In genomic region chr16:25314006-25314405, GRCm38 (mm10) we compare ENCODE assay signal across 14 mouse cellular contexts. TPM values are rescaled to one million over a fixed set of nuclear protein-coding genes. Genes with fewer than 3 reads are reported as not detected.
DNase-seq lines count a peak whose midpoint lies in the region; ATAC-seq and TF ChIP-seq lines count a peak whose summit lies in the region.
"Had no signal": no experiment of that assay in that cellular context is flagged by ENCODE, and none has a peak within 500 bp of the region (broad histone marks: within the 10 kb centered on the region; RNA-seq: fewer than 3 reads in every experiment).

No protein-coding gene starts in this region.

- no peak overlapping the region for H3K9ac ChIP-seq in heart, embryonic 12.5 days
- H3K9ac ChIP-seq: heart, embryonic 13.5 days; hindbrain, embryonic 15.5 days; limb, embryonic 15.5 days; lung, embryonic 15.5 days had no signal

- H3K27me3 ChIP-seq in heart, embryonic 12.5 days (replicated peaks): no peaks in the 10 kb centered on the region
- H3K27me3 ChIP-seq: heart, embryonic 13.5 days; hindbrain, embryonic 15.5 days; limb, embryonic 15.5 days; lung, embryonic 15.5 days had no signal

- H3K27ac ChIP-seq in layer of hippocampus, adult 2 months: peak overlapping the region; percentile 71
- H3K27ac ChIP-seq in heart, embryonic 12.5 days (ENCODE audit: poor library complexity, severe bottlenecking): no peak overlapping the region
- H3K27ac ChIP-seq: heart, embryonic 13.5 days; hindbrain, embryonic 15.5 days; limb, embryonic 15.5 days; lung, embryonic 15.5 days had no signal

- intact Hi-C loops in left cerebral cortex, postnatal 4 days (cut with DNase I): no loop called here
- intact Hi-C loops in left cerebral cortex, postnatal 14 days (cut with DNase I): no loop called here

- no peak for TF ChIP-seq CTCF in layer of hippocampus, adult 2 months (conservative IDR thresholded peaks at IDR 0.05)

- peak; percentile 66 for DNase-seq in left cerebral cortex, adult 11 months (ENCODE audit: low spot score)
- no peak for DNase-seq in left cerebral cortex, postnatal 4 days
- DNase-seq in layer of hippocampus, adult 2 months (ENCODE audit: low spot score in 2 of 2): peak; percentile 55 to 86
- peak; percentile 65 to 84 for DNase-seq in left cerebral cortex, postnatal 14 days (ENCODE audit: low spot score in 2 of 2)
- no peak for DNase-seq in kidney, postnatal 36 days
- DNase-seq in thymus, postnatal 25 days: no peak
- no peak for DNase-seq in thymus, postnatal 10 days (ENCODE audit: low spot score in 2 of 2)
- DNase-seq: kidney, adult 2 months; thymus, postnatal 36 days had no signal

- peaks cover 7% of the 10 kb centered on the region; the same call in 1 of the 2 replicates for H3K4me1 ChIP-seq in heart, embryonic 12.5 days (replicated peaks)
- H3K4me1 ChIP-seq: hindbrain, embryonic 15.5 days; limb, embryonic 15.5 days; lung, embryonic 15.5 days had no signal

- 0 out of 2 replicates have a peak, but pooled peaks cover 3% of the 10 kb centered on the region for H3K9me3 ChIP-seq in heart, embryonic 12.5 days (replicated peaks)
- H3K9me3 ChIP-seq: heart, embryonic 13.5 days; hindbrain, embryonic 15.5 days; limb, embryonic 15.5 days; lung, embryonic 15.5 days had no signal

- H3K4me3 ChIP-seq in layer of hippocampus, adult 2 months: no peak overlapping the region
- H3K4me3 ChIP-seq in heart, embryonic 12.5 days: no peak overlapping the region
- H3K4me3 ChIP-seq: heart, embryonic 13.5 days; hindbrain, embryonic 15.5 days; limb, embryonic 15.5 days; lung, embryonic 15.5 days had no signal

- ATAC-seq in heart, embryonic 12.5 days (ENCODE audit: insufficient number of reproducible peaks, low FRiP score): no peak

- no peak overlapping the region for H3K4me2 ChIP-seq in heart, embryonic 12.5 days
- H3K4me2 ChIP-seq: heart, embryonic 13.5 days; hindbrain, embryonic 15.5 days; limb, embryonic 15.5 days; lung, embryonic 15.5 days had no signal

- H3K36me3 ChIP-seq in heart, embryonic 12.5 days: no peaks in the 10 kb centered on the region
- H3K36me3 ChIP-seq: heart, embryonic 13.5 days; hindbrain, embryonic 15.5 days; limb, embryonic 15.5 days; lung, embryonic 15.5 days had no signal

- WGBS in heart, embryonic 12.5 days: 70% methylated on average over 5 of the region's 5 CpGs

RNA-seq across cellular contexts. Expression of gene Tprg, which starts 27.4 kb away (rescaled TPM):
- not detected for total RNA-seq in left cerebral cortex, postnatal 4 days (2021)
- not detected for total RNA-seq in layer of hippocampus, adult 2 months (2021)
- not detected for total RNA-seq in left cerebral cortex, postnatal 14 days (2021)
- polyA plus RNA-seq in heart, embryonic 12.5 days (2016; fragmentation: Nextera tagmentation; extraction: Ambion mirVana): not detected in 2 replicates
- polyA plus RNA-seq: heart, embryonic 13.5 days; hindbrain, embryonic 15.5 days had no signal

Comparison
In these comparisons a context has a peak if more than half of its experiments do, and no peak if none do; other contexts are left out.
1. DNase-seq: peak in left cerebral cortex, adult 11 months (single experiment), layer of hippocampus, adult 2 months (2 of 2) and left cerebral cortex, postnatal 14 days (2 of 2); none in left cerebral cortex, postnatal 4 days (single experiment), kidney, postnatal 36 days (0 of 2), thymus, postnatal 25 days (single experiment) and thymus, postnatal 10 days (0 of 2).